Mouse (Mus musculus) midbrain, embryonic 10.5 days (tissue): ENCODE measurements around the gene Fasn. TPM values are rescaled to one million over a fixed set of nuclear protein-coding genes. Genes with fewer than 3 reads are reported as not detected.
"Not testable (repeated sequence)": the region's sequence is repeated elsewhere in the genome, so short reads cannot be mapped to it uniquely, and the experiment has no call there.

Experiments used
- DNase-seq: peaks from one replicate; pipeline ENCODE4 v3.0.0-alpha.2; 2017; ENCODE audit warnings: low spot score
- H3K27ac ChIP-seq: fragments of 300-500 bp; sonication (generic); replicated peaks from 2 replicates; pipeline ENCODE4 v1.5.1; 2016; ENCODE audit warnings: mild to moderate bottlenecking
- H3K27me3 ChIP-seq: fragments of 300-500 bp; sonication (generic); 2 replicates; pipeline ENCODE4 v1.6.1; 2016; ENCODE audit warnings: low read depth, mild to moderate bottlenecking; ENCODE audit not compliant: poor library complexity, severe bottlenecking
- H3K36me3 ChIP-seq: fragments of 300-500 bp; sonication (generic); 2 replicates; pipeline ENCODE4 v1.6.1; 2016; ENCODE audit warnings: mild to moderate bottlenecking, moderate library complexity
- H3K4me1 ChIP-seq: fragments of 300-500 bp; sonication (generic); 2 replicates; pipeline ENCODE4 v1.6.1; 2016
- H3K4me3 ChIP-seq: fragments of 300-500 bp; sonication (generic); 2 replicates; pipeline ENCODE4 v1.5.1; 2016; ENCODE audit warnings: mild to moderate bottlenecking, moderate library complexity
- H3K9me3 ChIP-seq: fragments of 300-500 bp; sonication (generic); replicated peaks from 2 replicates; pipeline ENCODE4 v1.6.1; 2016; ENCODE audit warnings: mild to moderate bottlenecking
- WGBS: fragments of 180-500 bp; shearing (Covaris S2); methylation state at CpG from one replicate; pipeline ENCODE4 v1.1.7; 2016; 5-methylcytosine and 5-hydroxymethylcytosine counted together
- polyA plus RNA-seq: library from polyadenylated mRNA; unstranded; fragments of >200 nt; fragmentation: Nextera tagmentation; extraction: Ambion mirVana; gene quantifications from 2 replicates; pipeline ENCODE4 v1.2.1, GENCODE M21; 2016

Gene Fasn
- polyA plus RNA-seq, 1 experiment from 2014 or later: 118 TPM

GRCm38 (mm10) chr11:120784064-120784791 is 40.1 kb downstream of the Fasn start, which contains the start of the genes Rfng and Gps1:
Gene Rfng (minus strand): TSS chr11:120784207.
Gene Gps1 (plus strand): TSS chr11:120784272.
- peak within 1 kb of the TSS; percentile 88 for H3K27ac ChIP-seq
- under 1% methylated on average over 107 of the region's 107 CpGs for WGBS
- H3K27me3 ChIP-seq: peaks cover 11% of the 10 kb centered on the region
- H3K4me1 ChIP-seq: peaks cover 30% of the 10 kb centered on the region
- no peaks in the 10 kb centered on the region for H3K9me3 ChIP-seq
- peaks cover 66% of the 10 kb centered on the region for H3K36me3 ChIP-seq
- peak; percentile 85 for DNase-seq
- peak within 1 kb of the TSS; percentile 100 for H3K4me3 ChIP-seq

- peaks cover 60% of the 10 kb centered on the region for H3K36me3 ChIP-seq
- 3% methylated on average over 42 of the region's 42 CpGs for WGBS
- H3K9me3 ChIP-seq: no peaks in the 10 kb centered on the region
- peaks cover 11% of the 10 kb centered on the region for H3K27me3 ChIP-seq
- peak overlapping the region; percentile 100 for H3K4me3 ChIP-seq
- DNase-seq: no peak
- peaks cover 30% of the 10 kb centered on the region for H3K4me1 ChIP-seq
- peak overlapping the region; percentile 88 for H3K27ac ChIP-seq
Measured at GRCm38 (mm10) chr11:120783426-120784063, 40.8 kb downstream of the Fasn start.

GRCm38 (mm10) chr11:120781361-120781760 is 43.0 kb downstream of the Fasn start:
- not testable (repeated sequence) for DNase-seq, H3K4me3 ChIP-seq, H3K9me3 ChIP-seq, H3K27ac ChIP-seq
- peaks cover 40% of the 10 kb centered on the region for H3K4me1 ChIP-seq
- H3K27me3 ChIP-seq: peaks cover 11% of the 10 kb centered on the region
- peaks cover 39% of the 10 kb centered on the region for H3K36me3 ChIP-seq
- WGBS: 93% methylated on average over 6 of the region's 6 CpGs

- peaks cover 11% of the 10 kb centered on the region for H3K27me3 ChIP-seq
- no peaks in the 10 kb centered on the region for H3K9me3 ChIP-seq
- no peak overlapping the region for H3K4me3 ChIP-seq
- H3K4me1 ChIP-seq: peaks cover 33% of the 10 kb centered on the region
- peaks cover 25% of the 10 kb centered on the region for H3K36me3 ChIP-seq
- H3K27ac ChIP-seq: no peak overlapping the region
- DNase-seq: no peak
- WGBS: 83% methylated on average over 1 of the region's 1 CpGs
Measured at GRCm38 (mm10) chr11:120779876-120780275, 44.5 kb downstream of the Fasn start.

- peaks cover 15% of the 10 kb centered on the region for H3K4me1 ChIP-seq
- H3K27ac ChIP-seq: no peak overlapping the region
- WGBS: 38% methylated on average over 6 of the region's 6 CpGs
- no peaks in the 10 kb centered on the region for H3K9me3 ChIP-seq
- DNase-seq: no peak
- no peak overlapping the region for H3K4me3 ChIP-seq
- H3K27me3 ChIP-seq: no peaks in the 10 kb centered on the region; the same call in 1 of the 2 replicates
- H3K36me3 ChIP-seq: peaks cover 18% of the 10 kb centered on the region
Measured at GRCm38 (mm10) chr11:120777123-120777522, 47.2 kb downstream of the Fasn start.

- Histone ChIP-seq H3K4me1 (peaks cover 15% of the 10 kb centered on the region), H3K36me3 (peaks cover 9% of the 10 kb centered on the region), H3K27me3 (no peaks in the 10 kb centered on the region), H3K9me3 (no peaks in the 10 kb centered on the region), H3K27ac (no peak overlapping the region), H3K4me3 (no peak overlapping the region)
- 32% methylated on average over 15 of the region's 15 CpGs for WGBS
- DNase-seq: peak; percentile 92
Measured at GRCm38 (mm10) chr11:120775774-120776469, 48.4 kb downstream of the Fasn start.

GRCm38 (mm10) chr11:120773463-120774190 is 50.7 kb downstream of the Fasn start:
- 90% methylated on average over 7 of the region's 7 CpGs for WGBS
- H3K4me3 ChIP-seq: no peak overlapping the region
- no peaks in the 10 kb centered on the region for H3K9me3 ChIP-seq
- no peaks in the 10 kb centered on the region for H3K27me3 ChIP-seq
- no peaks in the 10 kb centered on the region for H3K36me3 ChIP-seq
- no peak for DNase-seq
- no peak overlapping the region for H3K27ac ChIP-seq
- peaks cover 15% of the 10 kb centered on the region for H3K4me1 ChIP-seq

DNA sequence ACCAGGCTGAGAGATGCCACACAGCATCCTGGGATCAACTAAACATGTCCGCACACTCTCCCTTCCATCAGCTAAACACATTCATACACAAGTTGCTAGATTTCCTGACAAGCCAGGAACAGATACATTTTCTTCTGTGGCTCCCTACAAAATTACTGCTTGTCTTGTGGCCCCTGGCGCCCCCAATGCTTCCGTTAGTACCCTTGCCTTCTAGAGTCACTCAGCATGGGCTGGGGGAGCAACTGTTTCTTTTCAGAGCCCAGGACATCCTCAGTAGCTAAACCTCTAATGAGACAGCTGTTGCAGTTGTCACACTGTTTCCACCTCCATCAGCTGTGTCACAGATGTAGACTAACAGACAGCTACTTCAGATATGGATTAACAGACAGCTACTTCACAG is 51.6 kb downstream of the Fasn start:
- Histone ChIP-seq H3K27me3 (no peaks in the 10 kb centered on the region), H3K4me3 (no peak overlapping the region), H3K27ac (no peak overlapping the region), H3K9me3 (no peaks in the 10 kb centered on the region), H3K4me1 (peaks cover 15% of the 10 kb centered on the region), H3K36me3 (no peaks in the 10 kb centered on the region)
- DNase-seq: no peak
- 78% methylated on average over 3 of the region's 3 CpGs for WGBS

GRCm38 (mm10) chr11:120768206-120768605 is 56.1 kb downstream of the Fasn start:
- H3K4me3 ChIP-seq: no peak overlapping the region
- H3K27me3 ChIP-seq: no peaks in the 10 kb centered on the region
- H3K4me1 ChIP-seq: no peaks in the 10 kb centered on the region
- H3K27ac ChIP-seq: no peak overlapping the region
- 72% methylated on average over 1 of the region's 1 CpGs for WGBS
- no peaks in the 10 kb centered on the region for H3K9me3 ChIP-seq
- H3K36me3 ChIP-seq: no peaks in the 10 kb centered on the region
- DNase-seq: no peak

DNA sequence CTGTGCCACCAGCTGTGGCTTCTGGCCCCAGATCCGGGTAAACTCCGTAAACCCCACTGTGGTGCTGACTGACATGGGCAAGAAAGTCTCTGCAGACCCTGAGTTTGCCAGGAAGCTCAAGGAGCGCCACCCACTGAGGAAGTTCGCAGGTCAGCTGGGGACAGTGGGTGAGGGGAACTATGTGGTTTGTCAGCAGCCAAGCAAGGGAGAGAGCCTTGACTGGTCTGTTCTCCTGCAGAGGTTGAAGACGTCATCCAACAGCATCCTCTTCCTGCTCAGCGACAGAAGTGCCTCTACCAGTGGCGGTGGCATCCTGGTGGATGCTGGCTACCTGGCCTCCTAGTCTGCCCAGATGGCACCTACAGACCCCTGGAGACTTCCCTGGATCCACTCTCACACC is 57.3 kb downstream of the Fasn start:
- not testable (repeated sequence) for H3K4me1 ChIP-seq, DNase-seq, H3K4me3 ChIP-seq, H3K27ac ChIP-seq, H3K9me3 ChIP-seq, H3K36me3 ChIP-seq, H3K27me3 ChIP-seq
- WGBS: 88% methylated on average over 4 of the region's 7 CpGs

- DNase-seq, H3K27ac ChIP-seq, H3K4me1 ChIP-seq, H3K36me3 ChIP-seq: not testable (repeated sequence)
- Histone ChIP-seq H3K9me3 (peaks cover 16% of the 10 kb centered on the region; the same call in 1 of the 2 replicates), H3K27me3 (peaks cover 18% of the 10 kb centered on the region), H3K4me3 (0 out of 2 replicates have a peak overlapping the region, but pooled peaks have one; percentile 20)
- WGBS: 24% methylated on average over 3 of the region's 23 CpGs
Measured at GRCm38 (mm10) chr11:120763121-120763999, 61.0 kb downstream of the Fasn start.
